Mouse (Mus musculus) gonadal fat pad, adult 2 months (tissue): ENCODE data around the gene Kcnj10. TPM values are rescaled to one million over a fixed set of nuclear protein-coding genes. Genes with fewer than 3 reads are reported as not detected.

Experiments used
- DNase-seq: peaks from one replicate; pipeline ENCODE4 v3.0.0-alpha.2; 2012; ENCODE audit warnings: low read depth
- polyA plus RNA-seq: library from polyadenylated mRNA; depleted of rRNA; stranded (reverse); fragments of >200 nt; gene quantifications from 2 replicates; pipeline ENCODE4 v1.2.3, GENCODE M21; 2012

Gene Kcnj10
- polyA plus RNA-seq, 1 experiment, result 0.19 TPM

- no peak for DNase-seq
These were observed 28.9 kb upstream of the Kcnj10 start for GRCm38 (mm10) chr1:172311921-172312767.

- DNase-seq, result no peak
These were observed 28.0 kb upstream of the Kcnj10 start for GRCm38 (mm10) chr1:172312768-172313561.

GRCm38 (mm10) chr1:172313613-172314411, 27.2 kb upstream of the Kcnj10 start:
- DNase-seq, result no peak

GRCm38 (mm10) chr1:172314911-172315310, 26.1 kb upstream of the Kcnj10 start:
- no peak for DNase-seq

- no peak for DNase-seq
These were observed 23.6 kb upstream of the Kcnj10 start for GRCm38 (mm10) chr1:172317431-172317830.

- no peak for DNase-seq
These were observed 23.1 kb upstream of the Kcnj10 start for GRCm38 (mm10) chr1:172317946-172318345.

- no peak for DNase-seq
These were observed 22.5 kb upstream of the Kcnj10 start for GRCm38 (mm10) chr1:172318424-172319035.

- DNase-seq, result no peak
These were observed 21.7 kb upstream of the Kcnj10 start for GRCm38 (mm10) chr1:172319346-172319745.

GRCm38 (mm10) chr1:172319921-172320411, 21.0 kb upstream of the Kcnj10 start:
- no peak for DNase-seq

- no peak for DNase-seq
These were observed 18.3 kb upstream of the Kcnj10 start for GRCm38 (mm10) chr1:172322725-172323124.

- DNase-seq, result no peak
These were observed 17.7 kb upstream of the Kcnj10 start for GRCm38 (mm10) chr1:172323298-172323697.

GRCm38 (mm10) chr1:172323801-172324359, 17.1 kb upstream of the Kcnj10 start:
- DNase-seq, result no peak

GRCm38 (mm10) chr1:172324725-172325124, 16.3 kb upstream of the Kcnj10 start:
- no peak for DNase-seq

- DNase-seq, result no peak
These were observed 15.1 kb upstream of the Kcnj10 start for GRCm38 (mm10) chr1:172325680-172326535.

- DNase-seq, result no peak
These were observed 14.3 kb upstream of the Kcnj10 start for GRCm38 (mm10) chr1:172326684-172327083.

GRCm38 (mm10) chr1:172327206-172328001, 13.6 kb upstream of the Kcnj10 start:
- no peak for DNase-seq

GRCm38 (mm10) chr1:172328041-172328440, 13.0 kb upstream of the Kcnj10 start:
- DNase-seq, result no peak

- DNase-seq, result no peak
These were observed 12.5 kb upstream of the Kcnj10 start for GRCm38 (mm10) chr1:172328461-172328860.

GRCm38 (mm10) chr1:172329131-172329530, 11.9 kb upstream of the Kcnj10 start, which contains the start of gene Kcnj9:
Gene Kcnj9 (minus strand): TSS chr1:172329318.
- no peak for DNase-seq
